Mouse (Mus musculus): Measurements from ENCODE around the gene Cct8l1. TPM values are rescaled to one million over a fixed set of nuclear protein-coding genes. Genes with fewer than 3 reads are reported as not detected.

Cct8l1 gene
- total RNA-seq, 2 experiments from 2014 or later = not detected

Other genes starting within 250 kb of the Cct8l1 start
- 10 to 100 TPM; 57.3 to 64.1 TPM for gene Kmt2c, start 17.3 kb upstream of the Cct8l1 start, total RNA-seq (2021)
- 10 to 100 TPM in 1 of 2 experiments, 1 to 10 TPM in 1; 9.0 to 12.2 TPM for gene Xrcc2, start 189.8 kb downstream of the Cct8l1 start, total RNA-seq (2021)
- 10 to 100 TPM; 10.6 to 11.9 TPM for gene Actr3b, start 243.9 kb downstream of the Cct8l1 start, total RNA-seq (2021)